Mouse (Mus musculus): ENCODE measurements around the gene Kcna2. TPM values are rescaled to one million over a fixed set of nuclear protein-coding genes. Genes with fewer than 3 reads are reported as not detected.

The Kcna2 gene
- polyA plus RNA-seq, 1 experiment from 2014 or later: 1.7 TPM

- H3K4me1 ChIP-seq (replicated peaks): 0 out of 2 replicates have a peak, but pooled peaks cover 2% of the 10 kb centered on the region
- no peak overlapping the region for H3K4me2 ChIP-seq
- H3K9ac ChIP-seq: no peak overlapping the region
- no peak overlapping the region for H3K4me3 ChIP-seq
- no peaks in the 10 kb centered on the region for H3K9me3 ChIP-seq
- WGBS: 79% methylated on average over 3 of the region's 3 CpGs
- H3K27me3 ChIP-seq: no peaks in the 10 kb centered on the region
- no peaks in the 10 kb centered on the region for H3K36me3 ChIP-seq
- no peak for ATAC-seq (ENCODE audit: low FRiP score, low read depth)
- no peak overlapping the region for H3K27ac ChIP-seq (replicated peaks)
Observed at GRCm38 (mm10) chr3:107084586-107084985, 16.4 kb upstream of the Kcna2 start.

GRCm38 (mm10) chr3:107087410-107087809 lies 13.5 kb upstream of the Kcna2 start:
- H3K4me2 ChIP-seq: no peak overlapping the region
- H3K27ac ChIP-seq (replicated peaks): no peak overlapping the region
- H3K9me3 ChIP-seq: no peaks in the 10 kb centered on the region
- H3K36me3 ChIP-seq: no peaks in the 10 kb centered on the region
- H3K27me3 ChIP-seq: no peaks in the 10 kb centered on the region
- WGBS: 91% methylated on average over 4 of the region's 4 CpGs
- ATAC-seq (ENCODE audit: low FRiP score, low read depth): no peak
- H3K9ac ChIP-seq: no peak overlapping the region
- H3K4me1 ChIP-seq (replicated peaks): no peaks in the 10 kb centered on the region
- no peak overlapping the region for H3K4me3 ChIP-seq

GRCm38 (mm10) chr3:107088820-107089219 lies 12.1 kb upstream of the Kcna2 start:
- ATAC-seq (ENCODE audit: low FRiP score, low read depth): no peak

GRCm38 (mm10) chr3:107089475-107089874 lies 11.5 kb upstream of the Kcna2 start:
- 0 out of 2 replicates have a peak, but pooled peaks cover 2% of the 10 kb centered on the region for H3K4me1 ChIP-seq (replicated peaks)
- H3K9ac ChIP-seq: no peak overlapping the region
- no peak overlapping the region for H3K4me3 ChIP-seq
- H3K9me3 ChIP-seq: no peaks in the 10 kb centered on the region
- no peaks in the 10 kb centered on the region for H3K27me3 ChIP-seq
- H3K27ac ChIP-seq (replicated peaks): no peak overlapping the region
- no peak for ATAC-seq (ENCODE audit: low FRiP score, low read depth)
- no peaks in the 10 kb centered on the region for H3K36me3 ChIP-seq
- WGBS: 67% methylated on average over 3 of the region's 3 CpGs
- H3K4me2 ChIP-seq: no peak overlapping the region

More at GRCm38 (mm10) chr3:107088820-107089219, 12.1 kb upstream of the Kcna2 start:
- H3K4me2 ChIP-seq: no peak overlapping the region
- no peaks in the 10 kb centered on the region for H3K27me3 ChIP-seq
- H3K4me1 ChIP-seq (replicated peaks): no peaks in the 10 kb centered on the region
- H3K36me3 ChIP-seq: no peaks in the 10 kb centered on the region
- no peaks in the 10 kb centered on the region for H3K9me3 ChIP-seq
- H3K4me3 ChIP-seq: no peak overlapping the region
- WGBS: 81% methylated on average over 3 of the region's 3 CpGs
- H3K9ac ChIP-seq: no peak overlapping the region
- H3K27ac ChIP-seq (replicated peaks): no peak overlapping the region

GRCm38 (mm10) chr3:107090001-107090400 lies 10.9 kb upstream of the Kcna2 start:
- H3K9ac ChIP-seq: no peak overlapping the region
- WGBS: 74% methylated on average over 7 of the region's 7 CpGs
- H3K36me3 ChIP-seq: no peaks in the 10 kb centered on the region
- no peak for ATAC-seq (ENCODE audit: low FRiP score, low read depth)
- no peaks in the 10 kb centered on the region for H3K9me3 ChIP-seq
- H3K4me3 ChIP-seq: no peak overlapping the region
- H3K27ac ChIP-seq (replicated peaks): no peak overlapping the region
- H3K4me1 ChIP-seq (replicated peaks): 0 out of 2 replicates have a peak, but pooled peaks cover 2% of the 10 kb centered on the region
- no peaks in the 10 kb centered on the region for H3K27me3 ChIP-seq
- H3K4me2 ChIP-seq: no peak overlapping the region

DNA sequence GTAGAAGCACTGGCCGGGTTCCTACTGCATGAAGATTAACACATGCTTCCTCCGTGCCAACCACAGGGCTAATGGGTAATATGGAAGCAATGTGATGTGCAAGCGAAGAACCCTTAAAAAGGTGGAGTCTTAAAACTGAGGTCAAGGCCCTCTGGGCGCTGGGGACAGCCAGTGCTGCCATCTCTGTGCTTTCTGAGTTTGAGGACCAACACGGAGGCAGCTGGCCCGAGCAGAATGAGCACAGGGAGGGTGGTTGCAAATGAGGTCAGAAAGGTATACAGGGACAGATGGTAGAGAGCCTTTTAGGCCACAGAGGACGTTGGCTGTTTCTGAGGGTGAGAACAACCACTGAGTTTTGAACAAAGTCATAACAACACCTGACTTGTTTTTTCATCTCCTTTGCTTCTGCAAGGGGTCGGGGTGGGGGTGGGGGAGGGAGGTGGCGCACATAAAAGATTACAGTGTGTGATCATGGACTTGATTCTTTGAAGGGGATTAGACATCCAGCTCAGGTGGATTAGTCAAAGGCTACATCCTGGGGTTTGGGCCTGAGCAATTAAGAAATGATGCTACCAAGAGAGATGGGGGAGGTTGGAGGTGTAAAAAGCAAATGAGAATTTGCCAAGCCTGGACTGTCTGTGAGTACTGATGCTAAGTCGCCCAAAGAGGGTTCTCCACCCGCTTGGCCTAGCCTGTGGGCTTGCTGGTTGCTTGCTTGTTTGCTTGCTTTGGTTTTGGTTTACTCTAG lies 10.4 kb upstream of the Kcna2 start:
- WGBS: 70% methylated on average over 11 of the region's 11 CpGs
- H3K4me3 ChIP-seq: no peak overlapping the region

GRCm38 (mm10) chr3:107094028-107094427 lies 6.9 kb upstream of the Kcna2 start:
- H3K4me3 ChIP-seq: no peak overlapping the region
- peak; percentile 71; the same call in 1 of the 2 replicates for ATAC-seq (ENCODE audit: low FRiP score, low read depth)

More for the DNA sequence above, 10.4 kb upstream of the Kcna2 start:
- no peak for ATAC-seq (ENCODE audit: low FRiP score, low read depth)
- Histone ChIP-seq H3K36me3 (no peaks in the 10 kb centered on the region), H3K4me1 (replicated peaks) (0 out of 2 replicates have a peak, but pooled peaks cover 2% of the 10 kb centered on the region), H3K4me2 (no peak overlapping the region), H3K9ac (no peak overlapping the region), H3K27me3 (no peaks in the 10 kb centered on the region), H3K9me3 (no peaks in the 10 kb centered on the region), H3K27ac (replicated peaks) (no peak overlapping the region)

DNA sequence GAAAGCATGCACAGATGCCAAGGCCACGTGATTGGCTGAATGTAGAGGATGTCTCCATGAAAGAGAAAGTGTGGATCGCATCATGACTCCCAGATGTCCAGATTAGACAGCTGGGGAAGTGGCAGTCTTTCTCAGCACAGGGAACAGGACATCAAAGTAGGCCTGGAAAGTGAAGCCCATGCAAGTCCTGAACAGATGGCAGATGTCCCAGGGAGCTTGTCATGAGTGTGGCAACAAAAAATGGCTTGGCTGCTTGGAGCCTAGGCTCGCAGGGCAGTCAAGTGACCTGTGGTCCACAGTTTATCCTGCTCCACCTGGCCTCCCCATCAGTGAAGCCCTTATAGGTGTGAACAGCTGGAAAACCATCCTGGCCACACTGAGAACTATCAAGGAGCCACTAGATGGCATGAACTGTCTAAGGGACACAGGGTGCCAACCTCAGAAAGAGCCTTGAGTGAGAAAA lies 4.6 kb upstream of the Kcna2 start:
- Histone ChIP-seq H3K9ac (no peak overlapping the region), H3K4me2 (no peak overlapping the region), H3K9me3 (no peaks in the 10 kb centered on the region), H3K27me3 (peaks cover 7% of the 10 kb centered on the region), H3K36me3 (no peaks in the 10 kb centered on the region), H3K4me1 (replicated peaks) (peaks cover 12% of the 10 kb centered on the region), H3K27ac (replicated peaks) (no peak overlapping the region), H3K4me3 (no peak overlapping the region)
- ATAC-seq (ENCODE audit: low FRiP score, low read depth): no peak
- 79% methylated on average over 3 of the region's 3 CpGs for WGBS

More at GRCm38 (mm10) chr3:107094028-107094427, 6.9 kb upstream of the Kcna2 start:
- H3K9me3 ChIP-seq: no peaks in the 10 kb centered on the region
- 4% methylated on average over 4 of the region's 4 CpGs for WGBS
- H3K4me1 ChIP-seq (replicated peaks): 0 out of 2 replicates have a peak, but pooled peaks cover 2% of the 10 kb centered on the region
- H3K4me2 ChIP-seq: no peak overlapping the region
- no peaks in the 10 kb centered on the region for H3K36me3 ChIP-seq
- H3K27me3 ChIP-seq: no peaks in the 10 kb centered on the region
- no peak overlapping the region for H3K27ac ChIP-seq (replicated peaks)
- no peak overlapping the region for H3K9ac ChIP-seq

DNA sequence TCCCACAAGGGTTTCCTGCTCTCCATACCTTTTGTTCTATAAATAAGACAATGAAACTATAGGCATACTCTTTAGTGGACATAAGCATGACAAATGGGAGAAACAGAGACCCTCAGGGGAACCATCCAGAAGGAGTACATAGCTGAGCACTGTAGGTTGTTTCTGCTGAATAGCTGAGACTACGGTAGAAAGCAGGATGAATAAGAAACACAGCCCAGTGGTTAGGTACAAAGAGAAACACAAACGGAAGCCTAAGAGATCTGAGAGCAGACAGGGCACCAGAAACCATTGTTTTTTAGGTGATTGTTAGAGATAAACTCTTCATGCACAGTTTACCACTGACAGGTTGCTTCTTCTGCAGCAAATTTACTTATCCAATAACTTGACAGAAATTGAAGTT lies 1.1 kb upstream of the Kcna2 start:
- H3K9me3 ChIP-seq: no peaks in the 10 kb centered on the region
- WGBS: 18% methylated on average over 2 of the region's 2 CpGs
- no peak overlapping the region for H3K4me2 ChIP-seq
- no peak overlapping the region for H3K27ac ChIP-seq (replicated peaks)
- no peak overlapping the region for H3K4me3 ChIP-seq
- H3K36me3 ChIP-seq: no peaks in the 10 kb centered on the region
- H3K4me1 ChIP-seq (replicated peaks): peaks cover 27% of the 10 kb centered on the region
- ATAC-seq (ENCODE audit: low FRiP score, low read depth): no peak
- H3K27me3 ChIP-seq: peaks cover 7% of the 10 kb centered on the region
- H3K9ac ChIP-seq: no peak overlapping the region

- Histone ChIP-seq H3K9ac (peak overlapping the region; percentile 80), H3K9me3 (no peaks in the 10 kb centered on the region), H3K27me3 (peaks cover 7% of the 10 kb centered on the region), H3K27ac (replicated peaks) (peak overlapping the region; percentile 86), H3K36me3 (no peaks in the 10 kb centered on the region), H3K4me2 (peak overlapping the region; percentile 90), H3K4me3 (peak overlapping the region; percentile 75), H3K4me1 (replicated peaks) (peaks cover 36% of the 10 kb centered on the region)
- peak; percentile 69 for ATAC-seq (ENCODE audit: low FRiP score, low read depth)
- WGBS: 0% methylated on average over 41 of the region's 41 CpGs
Observed at GRCm38 (mm10) chr3:107101456-107101786, 475 bp downstream of the Kcna2 start.

DNA sequence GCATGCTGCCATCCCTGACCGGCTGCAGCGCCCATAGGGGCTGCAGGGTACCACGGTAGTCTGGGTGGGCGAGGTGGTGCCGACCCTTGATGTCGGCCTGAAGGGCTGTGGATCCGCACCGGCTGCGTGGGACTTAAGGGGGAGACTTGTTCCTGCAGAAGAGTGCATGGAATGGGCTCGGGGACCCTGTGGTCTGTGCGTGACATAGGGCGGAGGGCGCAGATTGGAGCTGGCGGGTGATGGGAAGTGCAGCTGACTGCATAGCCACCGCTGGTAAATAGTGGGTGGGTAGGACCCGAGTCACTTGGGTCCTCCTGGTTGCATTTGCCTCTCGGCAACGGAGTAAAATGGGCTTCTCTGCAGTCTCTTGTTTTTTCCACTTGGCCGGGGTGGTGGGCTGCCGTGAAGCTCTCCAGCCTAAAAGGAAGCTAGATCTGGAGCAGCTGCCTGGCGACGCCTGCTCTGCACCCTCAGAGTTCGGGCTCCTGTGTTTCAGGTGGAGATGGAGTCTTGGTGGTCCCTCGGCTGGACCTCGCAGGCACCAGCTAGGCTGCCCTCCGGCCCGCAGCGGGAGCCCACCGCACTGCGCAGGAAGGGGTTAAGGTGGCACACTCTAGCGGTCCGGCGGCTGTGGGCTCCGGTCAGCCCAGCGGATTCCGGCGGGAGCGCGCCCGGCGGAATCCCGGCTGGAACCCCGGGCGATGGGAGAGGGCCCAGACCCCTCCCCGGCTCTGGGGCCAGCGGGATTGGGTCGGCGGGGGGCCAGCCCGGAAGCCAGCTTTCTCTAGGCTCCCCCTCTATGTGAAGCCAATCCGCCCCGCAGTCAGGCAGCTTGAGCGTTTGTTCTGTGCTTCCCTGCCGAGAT lies 1.1 kb downstream of the Kcna2 start:
- Histone ChIP-seq H3K4me3 (peak overlapping the region; percentile 75), H3K4me1 (replicated peaks) (peaks cover 36% of the 10 kb centered on the region), H3K9me3 (no peaks in the 10 kb centered on the region), H3K27me3 (peaks cover 7% of the 10 kb centered on the region), H3K9ac (peak overlapping the region; percentile 80), H3K27ac (replicated peaks) (peak overlapping the region; percentile 86), H3K4me2 (peak overlapping the region; percentile 90), H3K36me3 (no peaks in the 10 kb centered on the region)
- peak; percentile 87 for ATAC-seq (ENCODE audit: low FRiP score, low read depth)
- WGBS: under 1% methylated on average over 53 of the region's 53 CpGs

GRCm38 (mm10) chr3:107103041-107103440 lies 2.1 kb downstream of the Kcna2 start:
- 63% methylated on average over 7 of the region's 7 CpGs for WGBS
- Histone ChIP-seq H3K27ac (replicated peaks) (peak overlapping the region; percentile 86), H3K27me3 (peaks cover 7% of the 10 kb centered on the region), H3K4me2 (peak overlapping the region; percentile 90), H3K9ac (peak overlapping the region; percentile 80), H3K9me3 (no peaks in the 10 kb centered on the region), H3K4me1 (replicated peaks) (peaks cover 38% of the 10 kb centered on the region), H3K4me3 (peak overlapping the region; percentile 75), H3K36me3 (no peaks in the 10 kb centered on the region)
- no peak for ATAC-seq (ENCODE audit: low FRiP score, low read depth)
